Mouse (Mus musculus): ENCODE measurements around the gene Igll1. TPM values are rescaled to one million over a fixed set of nuclear protein-coding genes. Genes with fewer than 3 reads are reported as not detected.

Igll1 gene
- polyA plus RNA-seq (2016; fragmentation: Nextera tagmentation; extraction: Ambion mirVana), result 0.23 TPM in 1 of 2 replicates, not detected in the other

DNA sequence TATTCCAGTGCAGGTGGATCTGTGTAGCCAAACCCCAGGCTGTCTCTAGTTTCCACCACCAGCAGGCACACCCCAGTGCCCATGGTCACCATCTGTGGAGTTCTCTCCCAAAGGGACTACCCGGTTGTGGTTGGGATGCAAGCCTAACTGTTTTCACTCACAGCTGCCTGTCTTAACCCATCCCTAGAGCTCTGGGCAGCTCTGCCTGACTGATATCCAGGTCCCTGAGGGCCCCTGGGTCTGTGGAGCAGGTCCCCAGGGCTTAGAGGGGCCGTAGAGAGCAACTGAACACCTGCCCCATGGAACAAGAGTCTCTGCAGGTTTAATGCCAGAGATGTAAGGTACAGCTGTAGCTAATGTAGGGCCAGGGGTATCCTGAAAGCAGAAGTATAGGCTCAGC, at the start of gene Igll1:
Gene Igll1 (minus strand): TSS at position 8 of the 400 bp plus-strand sequence.
- WGBS, result 79% methylated on average over 2 of the region's 2 CpGs
- no peak for ATAC-seq (ENCODE audit: low FRiP score)
- Histone ChIP-seq H3K4me1 (no peaks in the 10 kb centered on the region), H3K9ac (no peak within 1 kb of the TSS), H3K9me3 (no peaks in the 10 kb centered on the region), H3K36me3 (replicated peaks) (no peaks in the 10 kb centered on the region), H3K4me2 (no peak within 1 kb of the TSS), H3K27ac (no peak within 1 kb of the TSS), H3K4me3 (replicated peaks) (no peak within 1 kb of the TSS), H3K27me3 (no peaks in the 10 kb centered on the region)

DNA sequence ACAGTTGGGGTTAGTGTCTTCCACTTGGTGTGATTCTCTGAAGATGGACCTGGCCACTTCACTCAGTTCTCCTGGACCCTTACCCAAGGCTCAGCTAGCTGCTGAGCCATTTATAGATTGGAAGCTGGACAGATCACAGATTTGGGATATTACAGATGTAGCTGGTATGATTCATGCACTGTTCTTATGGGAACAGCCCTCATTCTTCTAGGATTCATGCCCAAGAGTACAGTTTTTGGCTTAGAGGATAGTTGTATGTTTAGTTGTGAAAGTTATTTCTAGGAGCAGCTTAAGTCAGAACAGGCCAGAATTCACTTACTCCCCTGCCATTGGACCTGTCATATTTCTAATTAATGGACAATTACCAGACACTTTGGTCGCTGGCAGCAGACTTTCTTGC, 49.7 kb upstream of the Igll1 start:
- ATAC-seq (ENCODE audit: low FRiP score), result no peak
- peaks cover 67% of the 10 kb centered on the region for H3K36me3 ChIP-seq (replicated peaks)
- H3K27ac ChIP-seq, result no peak overlapping the region
- no peak overlapping the region for H3K4me3 ChIP-seq (replicated peaks)
- no peaks in the 10 kb centered on the region for H3K27me3 ChIP-seq
- no peak overlapping the region for H3K9ac ChIP-seq
- WGBS, result 91% methylated on average over 1 of the region's 1 CpGs
- H3K4me2 ChIP-seq, result no peak overlapping the region
- no peaks in the 10 kb centered on the region for H3K9me3 ChIP-seq
- peaks cover 8% of the 10 kb centered on the region for H3K4me1 ChIP-seq

DNA sequence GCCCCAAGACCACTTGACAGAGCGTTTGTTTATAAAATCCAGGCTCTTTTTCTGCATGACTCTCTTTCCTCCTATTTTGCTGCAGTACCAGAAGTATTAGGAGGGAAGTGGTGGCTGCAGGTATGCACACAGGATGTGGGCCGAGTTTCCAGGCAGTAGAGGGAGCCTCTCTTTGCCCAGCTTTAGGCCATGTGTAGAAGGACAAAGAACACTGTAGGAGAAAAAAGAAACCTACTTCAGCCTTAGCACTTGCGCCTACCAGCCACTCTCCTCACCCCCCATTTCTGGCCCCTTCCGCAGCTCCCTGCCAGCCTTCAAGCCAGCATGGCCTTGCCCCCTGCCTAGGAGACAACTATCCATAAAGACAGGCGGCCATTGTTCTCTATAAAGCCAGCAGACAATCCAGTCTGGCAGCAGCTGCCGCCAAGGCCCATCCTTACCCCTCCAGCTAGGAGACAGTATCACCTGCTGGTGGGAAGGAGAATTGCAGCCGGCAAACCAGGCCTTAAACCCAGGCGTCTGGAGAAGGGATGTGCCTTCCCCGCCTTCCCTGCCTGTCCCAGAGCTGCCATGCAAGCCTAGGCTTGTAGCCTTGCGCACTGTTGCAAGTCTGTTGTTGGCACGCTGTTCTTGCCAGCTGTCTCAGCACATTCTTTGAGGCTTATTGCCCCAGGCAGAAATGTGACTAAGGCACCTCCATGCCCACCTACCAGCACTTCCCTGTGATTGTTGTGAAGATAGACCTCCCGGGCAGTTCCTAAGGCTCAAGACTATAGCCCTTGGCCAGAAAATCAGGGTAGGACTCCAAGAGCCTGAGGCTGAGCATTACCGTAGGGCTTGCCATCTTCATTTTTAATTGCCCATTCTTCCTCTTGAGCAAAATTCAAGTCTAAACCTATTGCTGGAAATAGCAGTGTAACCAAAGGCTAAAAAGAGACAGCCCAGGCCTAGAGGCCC, 48.1 kb upstream of the Igll1 start:
- peak; percentile 94 for ATAC-seq (ENCODE audit: low FRiP score)
- H3K9ac ChIP-seq, result 0 out of 2 replicates have a peak overlapping the region, but pooled peaks have one; percentile 25
- peaks cover 8% of the 10 kb centered on the region for H3K4me1 ChIP-seq
- peak overlapping the region; percentile 82 for H3K27ac ChIP-seq
- H3K27me3 ChIP-seq, result no peaks in the 10 kb centered on the region
- no peaks in the 10 kb centered on the region for H3K9me3 ChIP-seq
- H3K4me2 ChIP-seq, result no peak overlapping the region; the same call in 1 of the 2 replicates
- no peak overlapping the region for H3K4me3 ChIP-seq (replicated peaks)
- peaks cover 64% of the 10 kb centered on the region for H3K36me3 ChIP-seq (replicated peaks)
- 38% methylated on average over 13 of the region's 13 CpGs for WGBS

DNA sequence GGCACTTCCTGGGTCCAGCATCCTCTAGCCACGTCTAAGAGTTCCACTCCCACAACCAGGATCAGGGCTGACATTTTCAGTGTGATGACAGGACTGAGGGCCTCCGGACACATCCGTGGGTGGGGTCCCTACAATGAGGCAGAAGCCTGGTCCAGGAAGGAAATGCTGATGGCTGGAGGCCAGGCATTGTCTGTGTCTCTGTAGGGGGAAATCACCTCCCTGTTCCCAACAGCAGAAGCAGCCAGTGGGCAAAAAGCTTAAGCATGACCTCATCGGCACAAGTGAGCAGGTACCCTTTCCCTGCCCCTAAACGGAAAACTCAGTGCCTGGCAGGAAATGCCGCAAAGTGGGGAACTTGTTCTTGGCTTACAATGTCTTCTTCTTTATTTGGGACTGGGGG, 44.0 kb upstream of the Igll1 start:
- no peak overlapping the region for H3K4me3 ChIP-seq (replicated peaks)
- no peaks in the 10 kb centered on the region for H3K27me3 ChIP-seq
- no peak for ATAC-seq (ENCODE audit: low FRiP score)
- no peak overlapping the region for H3K4me2 ChIP-seq
- H3K9ac ChIP-seq, result no peak overlapping the region
- 81% methylated on average over 6 of the region's 6 CpGs for WGBS
- H3K27ac ChIP-seq, result no peak overlapping the region
- peaks cover 8% of the 10 kb centered on the region for H3K4me1 ChIP-seq
- no peaks in the 10 kb centered on the region for H3K9me3 ChIP-seq
- H3K36me3 ChIP-seq (replicated peaks), result peaks cover 66% of the 10 kb centered on the region

DNA sequence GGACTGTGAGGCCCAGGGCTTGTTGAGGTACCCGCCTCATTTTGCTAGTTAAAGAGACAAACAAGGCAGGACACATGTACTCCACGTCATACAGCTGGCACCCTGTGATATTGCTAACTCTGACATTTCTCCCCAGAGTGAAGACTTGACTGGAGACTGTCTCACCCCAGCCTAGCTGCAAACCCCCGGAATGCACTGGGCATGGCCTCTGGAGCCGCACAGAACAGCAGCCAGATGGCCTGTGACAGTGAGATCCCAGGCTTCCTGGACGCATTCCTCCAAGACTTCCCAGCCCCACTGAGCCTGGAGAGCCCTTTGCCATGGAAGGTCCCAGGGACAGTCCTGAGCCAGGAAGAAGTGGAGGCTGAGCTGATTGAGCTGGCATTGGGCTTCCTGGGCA, 39.4 kb upstream of the Igll1 start:
- Histone ChIP-seq H3K4me3 (replicated peaks) (no peak overlapping the region), H3K4me2 (no peak overlapping the region), H3K9ac (no peak overlapping the region), H3K4me1 (no peaks in the 10 kb centered on the region), H3K27me3 (no peaks in the 10 kb centered on the region), H3K27ac (no peak overlapping the region), H3K36me3 (replicated peaks) (peaks cover 39% of the 10 kb centered on the region), H3K9me3 (no peaks in the 10 kb centered on the region)
- no peak for ATAC-seq (ENCODE audit: low FRiP score)
- WGBS, result 86% methylated on average over 5 of the region's 5 CpGs

DNA sequence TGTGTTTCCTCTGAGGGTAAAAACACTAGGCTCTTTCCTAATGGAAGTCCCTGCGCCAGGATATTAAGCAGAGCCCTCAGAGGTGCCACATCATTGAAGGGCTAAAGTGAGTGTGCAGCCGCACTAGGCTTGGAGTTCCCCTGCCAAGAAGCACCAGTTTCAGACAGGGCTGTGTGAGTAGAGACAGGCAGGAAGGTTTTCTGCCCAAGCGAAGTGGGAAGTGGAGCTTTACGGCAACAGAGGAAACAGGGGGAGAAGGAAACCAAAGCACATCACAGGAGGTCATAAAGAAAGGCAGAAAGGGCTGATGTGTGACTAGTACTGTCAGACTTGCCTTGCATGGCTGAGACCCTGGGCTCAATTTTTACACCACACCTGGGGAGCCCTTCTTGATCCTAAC, 38.5 kb upstream of the Igll1 start:
- Histone ChIP-seq H3K9ac (no peak overlapping the region), H3K9me3 (no peaks in the 10 kb centered on the region), H3K4me1 (peaks cover 8% of the 10 kb centered on the region), H3K4me2 (no peak overlapping the region), H3K36me3 (replicated peaks) (peaks cover 31% of the 10 kb centered on the region), H3K4me3 (replicated peaks) (no peak overlapping the region), H3K27me3 (no peaks in the 10 kb centered on the region), H3K27ac (no peak overlapping the region)
- WGBS, result 87% methylated on average over 4 of the region's 4 CpGs
- no peak for ATAC-seq (ENCODE audit: low FRiP score)

DNA sequence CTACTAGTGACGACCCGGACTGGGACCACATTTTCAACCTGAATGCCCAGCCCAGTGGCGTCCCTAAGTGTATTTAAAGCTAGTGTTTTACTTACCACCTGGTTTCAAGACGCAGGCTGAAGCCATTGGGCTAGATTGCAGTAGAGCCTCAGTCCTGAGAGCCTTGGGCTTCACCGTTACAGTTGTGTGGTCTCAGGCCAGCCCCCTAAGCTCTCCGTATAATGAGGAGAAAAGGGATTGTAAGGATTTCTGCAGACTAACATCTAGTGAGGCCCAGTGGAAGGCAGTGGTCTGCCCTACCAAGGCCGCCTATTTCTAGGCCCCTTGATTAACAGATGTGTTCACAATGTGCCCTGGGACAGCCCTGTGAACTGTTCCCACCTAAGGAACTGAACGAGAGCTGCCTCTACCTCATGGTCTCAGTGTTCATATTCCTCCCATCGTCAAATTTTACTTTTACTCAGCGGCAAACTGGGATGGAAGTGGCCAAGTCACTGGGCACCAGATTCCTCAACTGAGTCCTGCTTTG, 33.3 kb upstream of the Igll1 start:
- Histone ChIP-seq H3K9ac (peak overlapping the region; percentile 72), H3K4me1 (peaks cover 18% of the 10 kb centered on the region), H3K9me3 (no peaks in the 10 kb centered on the region), H3K27ac (peak overlapping the region; percentile 37; the same call in 1 of the 2 replicates), H3K4me2 (peak overlapping the region; percentile 84), H3K27me3 (no peaks in the 10 kb centered on the region), H3K4me3 (replicated peaks) (peak overlapping the region; percentile 59), H3K36me3 (replicated peaks) (peaks cover 24% of the 10 kb centered on the region)
- ATAC-seq (ENCODE audit: low FRiP score), result no peak; the same call in none of the 2 replicates
- WGBS, result 27% methylated on average over 10 of the region's 10 CpGs

DNA sequence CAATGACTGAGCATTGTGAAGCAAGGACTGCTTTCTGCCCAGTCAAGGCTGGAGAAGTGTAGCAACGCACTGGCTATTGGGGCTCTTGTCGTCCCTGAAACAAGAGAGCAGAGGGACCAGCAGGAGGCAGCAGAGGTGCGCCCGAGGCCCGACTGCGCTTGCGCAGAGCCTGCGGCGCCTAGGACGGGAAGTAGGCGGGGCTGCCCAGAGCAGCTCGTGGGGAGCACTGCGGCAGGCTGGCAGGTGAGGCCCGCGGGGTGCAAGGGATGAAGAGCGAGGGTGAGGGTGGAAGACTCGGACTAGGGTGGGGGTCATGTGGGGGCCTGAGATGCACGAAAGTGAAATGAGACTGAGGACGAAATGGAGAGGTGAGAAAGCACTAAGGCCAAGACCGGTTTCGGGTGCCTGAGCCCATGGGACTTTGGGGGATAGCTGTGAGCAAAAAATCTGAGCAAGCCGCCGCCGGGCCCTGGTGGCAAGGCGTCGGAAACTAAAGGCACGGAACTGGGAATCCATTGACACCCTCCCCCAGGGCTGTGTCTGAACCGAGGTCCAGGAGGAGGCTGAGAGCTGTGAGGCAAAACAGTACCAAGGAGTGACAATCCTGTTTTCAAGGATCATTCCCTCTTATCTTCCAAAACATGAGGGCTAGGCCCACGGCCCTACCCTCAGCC, 32.7 kb upstream of the Igll1 start, which contains the start of gene Ppm1f:
Gene Ppm1f (plus strand): TSS at position 88 of the 674 bp plus-strand sequence.
- peak within 1 kb of the TSS; percentile 72 for H3K9ac ChIP-seq
- H3K4me3 ChIP-seq (replicated peaks), result peak within 1 kb of the TSS; percentile 59
- H3K9me3 ChIP-seq, result no peaks in the 10 kb centered on the region
- H3K4me1 ChIP-seq, result peaks cover 18% of the 10 kb centered on the region
- peak within 1 kb of the TSS; percentile 38; the same call in 1 of the 2 replicates for H3K27ac ChIP-seq
- peak within 1 kb of the TSS; percentile 84 for H3K4me2 ChIP-seq
- WGBS, result under 1% methylated on average over 29 of the region's 29 CpGs
- H3K36me3 ChIP-seq (replicated peaks), result peaks cover 30% of the 10 kb centered on the region
- ATAC-seq (ENCODE audit: low FRiP score), result peak; percentile 95
- no peaks in the 10 kb centered on the region for H3K27me3 ChIP-seq

DNA sequence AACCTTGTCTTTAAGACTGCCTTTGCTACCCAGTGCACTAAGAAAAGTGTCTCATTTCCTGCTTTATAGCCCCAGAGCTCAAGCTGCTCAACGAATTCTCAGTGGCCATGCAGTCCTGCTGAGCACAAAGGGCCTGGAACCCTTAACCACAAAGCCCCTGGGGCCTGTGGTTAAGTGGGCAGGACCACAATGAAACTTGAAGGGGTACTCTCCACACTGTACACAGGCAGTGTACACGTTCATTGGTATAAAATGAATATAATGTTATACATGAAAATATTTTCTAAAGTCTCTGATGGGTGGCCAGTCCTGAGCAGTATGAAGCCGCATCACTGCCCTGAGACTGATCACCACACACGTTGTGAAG, 32.2 kb upstream of the Igll1 start:
- Histone ChIP-seq H3K9me3 (no peaks in the 10 kb centered on the region), H3K9ac (no peak overlapping the region), H3K4me2 (peak overlapping the region; percentile 84; the same call in 1 of the 2 replicates), H3K4me3 (replicated peaks) (0 out of 2 replicates have a peak overlapping the region, but pooled peaks have one; percentile 59), H3K36me3 (replicated peaks) (peaks cover 36% of the 10 kb centered on the region), H3K27me3 (no peaks in the 10 kb centered on the region), H3K4me1 (peaks cover 18% of the 10 kb centered on the region), H3K27ac (peak overlapping the region; percentile 38; the same call in 1 of the 2 replicates)
- WGBS, result 24% methylated on average over 4 of the region's 4 CpGs
- no peak for ATAC-seq (ENCODE audit: low FRiP score)

DNA sequence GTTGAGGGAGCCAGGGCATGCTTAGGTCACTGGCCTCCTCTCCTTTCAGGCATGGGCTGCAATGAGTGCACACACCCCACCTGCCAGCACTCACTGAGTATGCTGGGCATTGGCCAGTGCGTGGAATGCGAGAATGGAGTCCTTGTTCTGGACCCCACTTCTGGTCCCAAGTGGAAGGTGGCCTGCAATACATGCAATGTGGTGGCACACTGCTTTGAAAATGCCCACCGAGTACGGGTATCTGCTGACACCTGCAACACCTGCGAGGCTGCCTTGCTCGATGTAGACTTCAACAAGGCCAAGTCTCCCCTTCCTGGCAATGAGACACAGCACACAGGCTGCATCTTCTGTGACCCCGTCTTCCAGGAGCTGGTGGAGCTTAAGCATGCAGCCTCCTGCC, 28.6 kb upstream of the Igll1 start:
- no peaks in the 10 kb centered on the region for H3K9me3 ChIP-seq
- no peak for ATAC-seq (ENCODE audit: low FRiP score)
- WGBS, result 96% methylated on average over 7 of the region's 7 CpGs
- H3K4me1 ChIP-seq, result peaks cover 10% of the 10 kb centered on the region
- H3K36me3 ChIP-seq (replicated peaks), result peaks cover 72% of the 10 kb centered on the region
- H3K27ac ChIP-seq, result no peak overlapping the region
- no peak overlapping the region for H3K4me3 ChIP-seq (replicated peaks)
- no peaks in the 10 kb centered on the region for H3K27me3 ChIP-seq
- no peak overlapping the region for H3K9ac ChIP-seq
- no peak overlapping the region for H3K4me2 ChIP-seq

DNA sequence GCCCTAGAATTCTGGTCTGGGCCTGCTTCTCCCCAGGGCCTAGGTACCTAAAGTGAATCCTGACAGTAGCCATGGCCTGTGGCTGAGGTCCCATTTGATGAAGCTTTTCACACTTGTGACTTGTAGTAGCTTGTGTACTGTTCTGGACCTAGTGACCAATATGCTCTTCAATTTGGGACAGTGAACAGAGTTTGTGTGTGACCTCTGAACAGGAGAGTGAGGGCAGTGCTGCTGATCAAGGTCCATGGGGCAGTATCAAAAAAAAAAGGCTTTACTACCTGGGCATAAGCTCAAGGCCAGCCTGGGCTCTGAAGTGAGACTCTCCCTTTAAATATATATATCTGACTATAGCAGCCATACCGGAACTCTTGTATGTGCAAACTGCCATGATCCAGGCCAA, 24.6 kb upstream of the Igll1 start:
- 100% methylated on average over 1 of the region's 1 CpGs for WGBS
- no peaks in the 10 kb centered on the region for H3K9me3 ChIP-seq
- no peaks in the 10 kb centered on the region for H3K4me1 ChIP-seq
- no peak overlapping the region for H3K4me3 ChIP-seq (replicated peaks)
- no peaks in the 10 kb centered on the region for H3K27me3 ChIP-seq
- no peak for ATAC-seq (ENCODE audit: low FRiP score)
- no peak overlapping the region for H3K9ac ChIP-seq
- H3K27ac ChIP-seq, result no peak overlapping the region
- no peak overlapping the region for H3K4me2 ChIP-seq
- H3K36me3 ChIP-seq (replicated peaks), result peaks cover 100% of the 10 kb centered on the region

DNA sequence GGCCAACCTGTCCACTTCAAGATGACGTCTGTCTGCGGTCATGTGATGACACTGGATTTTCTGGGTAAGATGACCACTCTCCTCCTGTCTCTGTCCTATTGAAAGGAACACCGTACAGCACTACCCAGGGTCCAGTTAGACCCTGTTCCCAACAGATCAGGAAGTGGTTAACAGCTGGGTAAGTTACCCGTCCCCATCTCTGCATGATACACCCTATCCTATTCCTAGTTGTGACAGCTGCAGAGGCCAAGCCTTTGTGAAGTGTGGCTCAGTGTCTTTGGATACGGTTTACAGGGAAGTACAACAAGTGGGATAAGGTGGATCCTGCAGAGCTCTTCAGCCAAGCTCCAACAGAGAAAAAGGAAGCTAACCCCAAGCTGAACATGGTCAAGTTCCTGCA, 15.2 kb upstream of the Igll1 start:
- H3K9ac ChIP-seq, result no peak overlapping the region
- H3K36me3 ChIP-seq (replicated peaks), result peaks cover 84% of the 10 kb centered on the region
- no peaks in the 10 kb centered on the region for H3K4me1 ChIP-seq
- no peak overlapping the region for H3K4me3 ChIP-seq (replicated peaks)
- no peak overlapping the region for H3K4me2 ChIP-seq
- no peak overlapping the region for H3K27ac ChIP-seq
- H3K9me3 ChIP-seq, result peaks cover 10% of the 10 kb centered on the region
- 88% methylated on average over 5 of the region's 5 CpGs for WGBS
- no peak for ATAC-seq (ENCODE audit: low FRiP score)
- H3K27me3 ChIP-seq, result no peaks in the 10 kb centered on the region

All from forebrain, embryonic 12.5 days (tissue).